ENCODE assay signal across 28 mouse cellular contexts in genomic region chr14:18554627-18554988, GRCm38 (mm10).
DNase-seq lines count a peak whose midpoint lies in the region; ATAC-seq and TF ChIP-seq lines count a peak whose summit lies in the region.
"Had no signal": no experiment of that assay in that cellular context is flagged by ENCODE, and none has a peak within 500 bp of the region (broad histone marks: within the 10 kb centered on the region; RNA-seq: fewer than 3 reads in every experiment).

No protein-coding gene starts in this region.

- no peak for TF ChIP-seq CTCF in olfactory bulb, adult 2 months (IDR thresholded peaks at IDR 0.05; ENCODE audit: insufficient read depth, low read depth, low read length)

- H3K4me3 ChIP-seq in forebrain, embryonic 11.5 days (ENCODE audit: low read depth, low read length): no peak overlapping the region
- H3K4me3 ChIP-seq in forebrain, embryonic 14.5 days (ENCODE audit: low read depth, low read length): no peak overlapping the region
- H3K4me3 ChIP-seq in hindbrain, embryonic 15.5 days: no peak overlapping the region
- H3K4me3 ChIP-seq in hindbrain, embryonic 12.5 days: no peak overlapping the region
- H3K4me3 ChIP-seq in neural tube, embryonic 13.5 days: no peak overlapping the region
- no peak overlapping the region for H3K4me3 ChIP-seq in olfactory bulb, adult 2 months (ENCODE audit: insufficient read depth, low read depth, low read length)
- H3K4me3 ChIP-seq: embryonic facial prominence, embryonic 10.5 days; forebrain, embryonic 10.5 days; heart, embryonic 12.5 days; kidney, embryonic 15.5 days; limb, embryonic 15.5 days; lung, embryonic 15.5 days; megakaryocyte, embryonic 14.5 days; neural tube, embryonic 12.5 days had no signal

- H3K27me3 ChIP-seq in forebrain, embryonic 11.5 days (ENCODE audit: control insufficient read depth, insufficient read depth, low read length): no peaks in the 10 kb centered on the region
- H3K27me3 ChIP-seq in forebrain, embryonic 14.5 days (replicated peaks; ENCODE audit: control insufficient read depth, insufficient read depth, low read length): no peaks in the 10 kb centered on the region
- no peaks in the 10 kb centered on the region for H3K27me3 ChIP-seq in hindbrain, embryonic 15.5 days
- no peaks in the 10 kb centered on the region for H3K27me3 ChIP-seq in hindbrain, embryonic 12.5 days
- H3K27me3 ChIP-seq in neural tube, embryonic 13.5 days: no peaks in the 10 kb centered on the region
- H3K27me3 ChIP-seq: heart, embryonic 12.5 days; kidney, embryonic 15.5 days; limb, embryonic 15.5 days; lung, embryonic 15.5 days; megakaryocyte, embryonic 14.5 days; neural tube, embryonic 12.5 days had no signal

- ATAC-seq in forebrain, embryonic 11.5 days (replicated peaks; ENCODE audit: low FRiP score): peak; percentile 33; the same call in 1 of the 2 replicates
- no peak for ATAC-seq in forebrain, embryonic 14.5 days
- ATAC-seq in hindbrain, embryonic 15.5 days (ENCODE audit: low FRiP score, low read depth): peak; percentile 38; the same call in 1 of the 2 replicates
- ATAC-seq in hindbrain, embryonic 12.5 days (ENCODE audit: low FRiP score): no peak
- ATAC-seq in neural tube, embryonic 13.5 days (ENCODE audit: low read depth): 0 out of 2 replicates have a peak, but pooled peaks have one; percentile 55
- ATAC-seq: intestine, postnatal 0 days had no signal

- no peak overlapping the region for H3K4me2 ChIP-seq in forebrain, embryonic 11.5 days (ENCODE audit: low read depth, low read length, severe bottlenecking)
- H3K4me2 ChIP-seq in forebrain, embryonic 14.5 days (ENCODE audit: low read length): no peak overlapping the region
- H3K4me2 ChIP-seq in hindbrain, embryonic 15.5 days: no peak overlapping the region
- no peak overlapping the region for H3K4me2 ChIP-seq in hindbrain, embryonic 12.5 days (replicated peaks)
- H3K4me2 ChIP-seq in neural tube, embryonic 13.5 days: no peak overlapping the region
- H3K4me2 ChIP-seq: heart, embryonic 12.5 days; kidney, embryonic 15.5 days; limb, embryonic 15.5 days; lung, embryonic 15.5 days; neural tube, embryonic 12.5 days had no signal

- TF ChIP-seq POLR2A in olfactory bulb, adult 2 months (IDR thresholded peaks at IDR 0.05; ENCODE audit: insufficient read depth, low read depth, low read length): no peak

- peaks cover 3% of the 10 kb centered on the region; the same call in 1 of the 2 replicates for H3K4me1 ChIP-seq in forebrain, embryonic 11.5 days (replicated peaks; ENCODE audit: control insufficient read depth, insufficient read depth, low read length)
- H3K4me1 ChIP-seq in forebrain, embryonic 14.5 days (ENCODE audit: control insufficient read depth, insufficient read depth, low read length): no peaks in the 10 kb centered on the region
- H3K4me1 ChIP-seq in hindbrain, embryonic 15.5 days (replicated peaks): peaks cover 6% of the 10 kb centered on the region; the same call in 1 of the 2 replicates
- H3K4me1 ChIP-seq in hindbrain, embryonic 12.5 days: no peaks in the 10 kb centered on the region
- H3K4me1 ChIP-seq in neural tube, embryonic 13.5 days (replicated peaks): peaks cover 9% of the 10 kb centered on the region
- peaks cover 6% of the 10 kb centered on the region; the same call in 1 of the 2 replicates for H3K4me1 ChIP-seq in olfactory bulb, adult 2 months (ENCODE audit: control insufficient read depth, insufficient read depth, low read length)
- H3K4me1 ChIP-seq: heart, embryonic 12.5 days; kidney, embryonic 15.5 days; limb, embryonic 15.5 days; lung, embryonic 15.5 days; megakaryocyte, embryonic 14.5 days; neural tube, embryonic 12.5 days had no signal

- no peaks in the 10 kb centered on the region for H3K9me3 ChIP-seq in forebrain, embryonic 11.5 days (ENCODE audit: control insufficient read depth, low read length)
- H3K9me3 ChIP-seq in forebrain, embryonic 14.5 days (replicated peaks; ENCODE audit: control insufficient read depth, low read length): no peaks in the 10 kb centered on the region
- no peaks in the 10 kb centered on the region for H3K9me3 ChIP-seq in hindbrain, embryonic 15.5 days
- no peaks in the 10 kb centered on the region for H3K9me3 ChIP-seq in hindbrain, embryonic 12.5 days (replicated peaks)
- no peaks in the 10 kb centered on the region for H3K9me3 ChIP-seq in neural tube, embryonic 13.5 days
- H3K9me3 ChIP-seq: embryonic facial prominence, embryonic 10.5 days; forebrain, embryonic 10.5 days; heart, embryonic 12.5 days; kidney, embryonic 15.5 days; limb, embryonic 15.5 days; lung, embryonic 15.5 days; neural tube, embryonic 12.5 days had no signal

- no peak overlapping the region for H3K9ac ChIP-seq in forebrain, embryonic 11.5 days (ENCODE audit: low read length)
- no peak overlapping the region for H3K9ac ChIP-seq in forebrain, embryonic 14.5 days (ENCODE audit: low read length)
- no peak overlapping the region for H3K9ac ChIP-seq in hindbrain, embryonic 15.5 days
- H3K9ac ChIP-seq in hindbrain, embryonic 12.5 days: no peak overlapping the region
- no peak overlapping the region for H3K9ac ChIP-seq in neural tube, embryonic 13.5 days
- H3K9ac ChIP-seq: heart, embryonic 12.5 days; kidney, embryonic 15.5 days; limb, embryonic 15.5 days; liver, embryonic 14.5 days; lung, embryonic 15.5 days; neural tube, embryonic 12.5 days had no signal

- DNase-seq in forebrain, embryonic 11.5 days (ENCODE audit: low spot score): no peak
- DNase-seq in forebrain, embryonic 14.5 days (ENCODE audit: low spot score): no peak
- DNase-seq in neural tube, embryonic 10.5 days (ENCODE audit: extremely low spot score, low spot score): no peak
- DNase-seq in urinary bladder, adult 18-20 months (ENCODE audit: low spot score in 2 of 2): no peak
- DNase-seq: adrenal gland, postnatal 25 days; cerebellum, adult 8-10 months; gastrocnemius, postnatal 25 days; heart, adult 18-20 months; heart, postnatal 10 days; kidney, postnatal 36 days; left cerebral cortex, postnatal 4 days; lung, postnatal 36 days; right cerebral cortex, postnatal 14 days; thymus, postnatal 25 days had no signal

- H3K27ac ChIP-seq in forebrain, embryonic 11.5 days (ENCODE audit: low read depth, low read length): no peak overlapping the region
- H3K27ac ChIP-seq in forebrain, embryonic 14.5 days (ENCODE audit: low read depth, low read length): no peak overlapping the region
- H3K27ac ChIP-seq in hindbrain, embryonic 15.5 days (replicated peaks): peak overlapping the region; percentile 51; the same call in 1 of the 2 replicates
- H3K27ac ChIP-seq in hindbrain, embryonic 12.5 days: no peak overlapping the region
- 0 out of 2 replicates have a peak overlapping the region, but pooled peaks have one; percentile 43 for H3K27ac ChIP-seq in neural tube, embryonic 13.5 days (replicated peaks)
- peak overlapping the region; percentile 79 for H3K27ac ChIP-seq in olfactory bulb, adult 2 months (ENCODE audit: insufficient read depth, low read depth, low read length)
- H3K27ac ChIP-seq: embryonic facial prominence, embryonic 10.5 days; forebrain, embryonic 10.5 days; kidney, embryonic 15.5 days; limb, embryonic 15.5 days; liver, embryonic 14.5 days; lung, embryonic 15.5 days; neural tube, embryonic 12.5 days had no signal

- no peaks in the 10 kb centered on the region for H3K36me3 ChIP-seq in forebrain, embryonic 11.5 days (ENCODE audit: control insufficient read depth, insufficient read depth, low read length)
- no peaks in the 10 kb centered on the region for H3K36me3 ChIP-seq in forebrain, embryonic 14.5 days (ENCODE audit: control insufficient read depth, insufficient read depth, low read length)
- no peaks in the 10 kb centered on the region for H3K36me3 ChIP-seq in hindbrain, embryonic 15.5 days
- H3K36me3 ChIP-seq in hindbrain, embryonic 12.5 days: no peaks in the 10 kb centered on the region
- no peaks in the 10 kb centered on the region for H3K36me3 ChIP-seq in neural tube, embryonic 13.5 days
- H3K36me3 ChIP-seq: embryonic facial prominence, embryonic 10.5 days; forebrain, embryonic 10.5 days; heart, embryonic 12.5 days; kidney, embryonic 15.5 days; limb, embryonic 15.5 days; lung, embryonic 15.5 days; neural tube, embryonic 12.5 days had no signal

- WGBS in forebrain, embryonic 11.5 days: 60% methylated on average over 2 of the region's 2 CpGs
- WGBS in forebrain, embryonic 14.5 days: 33% methylated on average over 2 of the region's 2 CpGs
- WGBS in hindbrain, embryonic 15.5 days: 52% methylated on average over 2 of the region's 2 CpGs
- WGBS in hindbrain, embryonic 12.5 days: 83% methylated on average over 2 of the region's 2 CpGs
- 67% methylated on average over 2 of the region's 2 CpGs for WGBS in neural tube, embryonic 13.5 days
- WGBS in olfactory bulb, adult 2 months: 54% methylated on average over 2 of the region's 2 CpGs

Comparison
In these comparisons a context has a peak if more than half of its experiments do, and no peak if none do; other contexts are left out.
1. ATAC-seq: peak in forebrain, embryonic 11.5 days (single experiment), hindbrain, embryonic 15.5 days (single experiment) and neural tube, embryonic 13.5 days (single experiment); none in forebrain, embryonic 14.5 days (single experiment) and hindbrain, embryonic 12.5 days (single experiment).
2. H3K27ac ChIP-seq: peak in hindbrain, embryonic 15.5 days (single experiment), neural tube, embryonic 13.5 days (single experiment) and olfactory bulb, adult 2 months (single experiment); none in forebrain, embryonic 11.5 days (single experiment), forebrain, embryonic 14.5 days (single experiment) and hindbrain, embryonic 12.5 days (single experiment).